Mouse (Mus musculus): ENCODE data around the gene Thap12.

- TF ChIP-seq CTCF (IDR thresholded peaks at IDR 0.05; ENCODE audit: low read depth) (no peak), EP300 (IDR thresholded peaks at IDR 0.05; ENCODE audit: low read depth) (no peak)
Observed at GRCm38 (mm10) chr7:98728499-98728898, 25.6 kb downstream of the Thap12 start.
